Mouse (Mus musculus): Measurements from ENCODE around the gene Cpne1. TPM values are rescaled to one million over a fixed set of nuclear protein-coding genes. Genes with fewer than 3 reads are reported as not detected.
A peak's percentile ranks its signal among the peaks of the same experiment; 100 is the strongest.
"Not testable (repeated sequence)": the region's sequence is repeated elsewhere in the genome, so short reads cannot be mapped to it uniquely, and the experiment has no call there.

Gene Cpne1
- polyA plus RNA-seq, 1 experiment from 2014 or later, result 30.4 TPM

- no peaks in the 10 kb centered on the region for H3K36me3 ChIP-seq (ENCODE audit: control insufficient read depth, insufficient read depth)
- H3K4me3 ChIP-seq (replicated peaks; ENCODE audit: low read length), result no peak overlapping the region
- no peaks in the 10 kb centered on the region for H3K9me3 ChIP-seq (ENCODE audit: control insufficient read depth, low read length)
- H3K9ac ChIP-seq (replicated peaks; ENCODE audit: low read depth, low read length), result no peak overlapping the region
- H3K27ac ChIP-seq (ENCODE audit: low read length), result no peak overlapping the region
- no peak overlapping the region for H3K4me2 ChIP-seq (ENCODE audit: low read length)
- H3K4me1 ChIP-seq (replicated peaks; ENCODE audit: control insufficient read depth, insufficient read depth, low read length), result no peaks in the 10 kb centered on the region
- no peak for ATAC-seq
- 94% methylated on average over 6 of the region's 6 CpGs for WGBS
- H3K27me3 ChIP-seq (replicated peaks; ENCODE audit: control insufficient read depth, insufficient read depth, low read length), result no peaks in the 10 kb centered on the region
Observed at GRCm38 (mm10) chr2:156135695-156136094, 23.9 kb upstream of the Cpne1 start.

- Histone ChIP-seq H3K4me1 (replicated peaks; ENCODE audit: control insufficient read depth, insufficient read depth, low read length) (no peaks in the 10 kb centered on the region), H3K27me3 (replicated peaks; ENCODE audit: control insufficient read depth, insufficient read depth, low read length) (no peaks in the 10 kb centered on the region), H3K27ac (ENCODE audit: low read length) (no peak overlapping the region), H3K4me2 (ENCODE audit: low read length) (no peak overlapping the region), H3K4me3 (replicated peaks; ENCODE audit: low read length) (no peak overlapping the region), H3K9me3 (ENCODE audit: control insufficient read depth, low read length) (no peaks in the 10 kb centered on the region), H3K36me3 (ENCODE audit: control insufficient read depth, insufficient read depth) (no peaks in the 10 kb centered on the region), H3K9ac (replicated peaks; ENCODE audit: low read depth, low read length) (no peak overlapping the region)
- no peak for ATAC-seq
- WGBS, result 93% methylated on average over 5 of the region's 5 CpGs
Observed at GRCm38 (mm10) chr2:156134161-156134560, 22.4 kb upstream of the Cpne1 start.

GRCm38 (mm10) chr2:156126992-156127391 lies 15.2 kb upstream of the Cpne1 start, which contains the start of gene Gm28036:
Gm28036 (minus strand) TSS chr2:156127092.
- Histone ChIP-seq H3K9me3 (ENCODE audit: control insufficient read depth, low read length) (no peaks in the 10 kb centered on the region), H3K9ac (replicated peaks; ENCODE audit: low read depth, low read length) (no peak within 1 kb of the TSS), H3K27me3 (replicated peaks; ENCODE audit: control insufficient read depth, insufficient read depth, low read length) (no peaks in the 10 kb centered on the region), H3K27ac (ENCODE audit: low read length) (no peak within 1 kb of the TSS), H3K4me1 (replicated peaks; ENCODE audit: control insufficient read depth, insufficient read depth, low read length) (no peaks in the 10 kb centered on the region), H3K36me3 (ENCODE audit: control insufficient read depth, insufficient read depth) (no peaks in the 10 kb centered on the region; the same call in 1 of the 2 replicates), H3K4me2 (ENCODE audit: low read length) (no peak within 1 kb of the TSS), H3K4me3 (replicated peaks; ENCODE audit: low read length) (no peak within 1 kb of the TSS)
- no peak for ATAC-seq
- WGBS, result 98% methylated on average over 5 of the region's 5 CpGs

- Histone ChIP-seq H3K9ac (replicated peaks; ENCODE audit: low read depth, low read length) (no peak overlapping the region), H3K4me2 (ENCODE audit: low read length) (no peak overlapping the region), H3K9me3 (ENCODE audit: control insufficient read depth, low read length) (no peaks in the 10 kb centered on the region), H3K27ac (ENCODE audit: low read length) (no peak overlapping the region), H3K36me3 (ENCODE audit: control insufficient read depth, insufficient read depth) (no peaks in the 10 kb centered on the region; the same call in 1 of the 2 replicates), H3K27me3 (replicated peaks; ENCODE audit: control insufficient read depth, insufficient read depth, low read length) (no peaks in the 10 kb centered on the region), H3K4me1 (replicated peaks; ENCODE audit: control insufficient read depth, insufficient read depth, low read length) (no peaks in the 10 kb centered on the region), H3K4me3 (replicated peaks; ENCODE audit: low read length) (no peak overlapping the region)
- WGBS, result 94% methylated on average over 5 of the region's 5 CpGs
- ATAC-seq, result no peak
Observed at GRCm38 (mm10) chr2:156123731-156124130, 12.0 kb upstream of the Cpne1 start.

GRCm38 (mm10) chr2:156119566-156119965 lies 7.8 kb upstream of the Cpne1 start:
- Histone ChIP-seq H3K4me2 (ENCODE audit: low read length) (no peak overlapping the region), H3K9ac (replicated peaks; ENCODE audit: low read depth, low read length) (no peak overlapping the region), H3K36me3 (ENCODE audit: control insufficient read depth, insufficient read depth) (no peaks in the 10 kb centered on the region), H3K27ac (ENCODE audit: low read length) (no peak overlapping the region), H3K4me1 (replicated peaks; ENCODE audit: control insufficient read depth, insufficient read depth, low read length) (no peaks in the 10 kb centered on the region), H3K9me3 (ENCODE audit: control insufficient read depth, low read length) (no peaks in the 10 kb centered on the region), H3K27me3 (replicated peaks; ENCODE audit: control insufficient read depth, insufficient read depth, low read length) (no peaks in the 10 kb centered on the region), H3K4me3 (replicated peaks; ENCODE audit: low read length) (no peak overlapping the region)
- ATAC-seq, result no peak

- Histone ChIP-seq H3K9ac (replicated peaks; ENCODE audit: low read depth, low read length) (peak overlapping the region; percentile 94; the same call in 1 of the 2 replicates), H3K4me1 (replicated peaks; ENCODE audit: control insufficient read depth, insufficient read depth, low read length) (peaks cover 12% of the 10 kb centered on the region)
Observed at GRCm38 (mm10) chr2:156112080-156112423, 287 bp upstream of the Cpne1 start.

GRCm38 (mm10) chr2:156110627-156111357 lies 973 bp downstream of the Cpne1 start:
- H3K9ac ChIP-seq (replicated peaks; ENCODE audit: low read depth, low read length), result peak overlapping the region; percentile 94
- H3K27me3 ChIP-seq (replicated peaks; ENCODE audit: control insufficient read depth, insufficient read depth, low read length), result no peaks in the 10 kb centered on the region
- no peaks in the 10 kb centered on the region for H3K36me3 ChIP-seq (ENCODE audit: control insufficient read depth, insufficient read depth)
- peak overlapping the region; percentile 81 for H3K4me2 ChIP-seq (ENCODE audit: low read length)
- WGBS, result under 1% methylated on average over 16 of the region's 16 CpGs
- H3K27ac ChIP-seq (ENCODE audit: low read length), result peak overlapping the region; percentile 87
- H3K4me3 ChIP-seq (replicated peaks; ENCODE audit: low read length), result peak overlapping the region; percentile 99
- H3K9me3 ChIP-seq (ENCODE audit: control insufficient read depth, low read length), result no peaks in the 10 kb centered on the region
- peak; percentile 63 for ATAC-seq
- H3K4me1 ChIP-seq (replicated peaks; ENCODE audit: control insufficient read depth, insufficient read depth, low read length), result peaks cover 12% of the 10 kb centered on the region

More at GRCm38 (mm10) chr2:156112080-156112423, 287 bp upstream of the Cpne1 start:
- not testable (repeated sequence) for H3K27me3 ChIP-seq (replicated peaks; ENCODE audit: control insufficient read depth, insufficient read depth, low read length); ATAC-seq; H3K36me3 ChIP-seq (ENCODE audit: control insufficient read depth, insufficient read depth); H3K9me3 ChIP-seq (ENCODE audit: control insufficient read depth, low read length)
- 21% methylated on average over 5 of the region's 5 CpGs for WGBS
- peak overlapping the region; percentile 48 for H3K4me2 ChIP-seq (ENCODE audit: low read length)
- H3K27ac ChIP-seq (ENCODE audit: low read length), result peak overlapping the region; percentile 5; the same call in 1 of the 2 replicates
- H3K4me3 ChIP-seq (replicated peaks; ENCODE audit: low read length), result peak overlapping the region; percentile 99

GRCm38 (mm10) chr2:156091926-156092325 lies 19.8 kb downstream of the Cpne1 start:
- Histone ChIP-seq H3K4me2 (ENCODE audit: low read length) (no peak overlapping the region), H3K27ac (ENCODE audit: low read length) (no peak overlapping the region), H3K36me3 (ENCODE audit: control insufficient read depth, insufficient read depth) (peaks cover 17% of the 10 kb centered on the region), H3K9me3 (ENCODE audit: control insufficient read depth, low read length) (no peaks in the 10 kb centered on the region), H3K4me1 (replicated peaks; ENCODE audit: control insufficient read depth, insufficient read depth, low read length) (peaks cover 12% of the 10 kb centered on the region), H3K27me3 (replicated peaks; ENCODE audit: control insufficient read depth, insufficient read depth, low read length) (no peaks in the 10 kb centered on the region), H3K4me3 (replicated peaks; ENCODE audit: low read length) (no peak overlapping the region), H3K9ac (replicated peaks; ENCODE audit: low read depth, low read length) (no peak overlapping the region)
- WGBS, result 75% methylated on average over 5 of the region's 5 CpGs
- ATAC-seq, result no peak

GRCm38 (mm10) chr2:156089799-156090198 lies 22.0 kb downstream of the Cpne1 start:
- H3K4me2 ChIP-seq (ENCODE audit: low read length), result no peak overlapping the region
- H3K4me3 ChIP-seq (replicated peaks; ENCODE audit: low read length), result no peak overlapping the region
- no peaks in the 10 kb centered on the region for H3K27me3 ChIP-seq (replicated peaks; ENCODE audit: control insufficient read depth, insufficient read depth, low read length)
- H3K36me3 ChIP-seq (ENCODE audit: control insufficient read depth, insufficient read depth), result no peaks in the 10 kb centered on the region
- no peak overlapping the region for H3K9ac ChIP-seq (replicated peaks; ENCODE audit: low read depth, low read length)
- H3K27ac ChIP-seq (ENCODE audit: low read length), result no peak overlapping the region
- peaks cover 12% of the 10 kb centered on the region for H3K4me1 ChIP-seq (replicated peaks; ENCODE audit: control insufficient read depth, insufficient read depth, low read length)
- no peaks in the 10 kb centered on the region for H3K9me3 ChIP-seq (ENCODE audit: control insufficient read depth, low read length)
- ATAC-seq, result peak; percentile 77
- 29% methylated on average over 1 of the region's 1 CpGs for WGBS
